Mouse (Mus musculus) heart, postnatal 0 days (tissue): ENCODE measurements at regions not wholly inside any gene's neighbourhood (a gene's known extent, or its start where the extent isn't known, plus 50 kb on each side); places are given as distances from the start of the nearest gene placed in this dataset.
"Not testable (repeated sequence)": the region's sequence is repeated elsewhere in the genome, so short reads cannot be mapped to it uniquely, and the experiment has no call there.

Source experiments
- CTCF ChIP-seq: IDR thresholded peaks from 2 replicates; pipeline ENCODE4 v1.5.1; 2016; ENCODE audit warnings: antibody characterized with exemption, control low read depth, low read depth
- EP300 ChIP-seq: IDR thresholded peaks from 2 replicates; pipeline ENCODE4 v1.6.1; 2016; ENCODE audit warnings: antibody characterized with exemption, low read depth

- TF ChIP-seq CTCF, EP300: not testable (repeated sequence)
Observed at GRCm38 (mm10) chr3:36354201-36354600, 121.5 kb downstream of the Anxa5 start.
